Mouse (Mus musculus): Measurements from ENCODE around the gene Car5a. TPM values are rescaled to one million over a fixed set of nuclear protein-coding genes. Genes with fewer than 3 reads are reported as not detected.

Car5a gene
- polyA plus RNA-seq, 1 experiment from 2014 or later, result 0.72 TPM

- Histone ChIP-seq H3K9me3 (ENCODE audit: control insufficient read depth, low read length) (no peaks in the 10 kb centered on the region), H3K4me3 (replicated peaks; ENCODE audit: low read length) (no peak overlapping the region), H3K4me2 (ENCODE audit: low read length) (no peak overlapping the region), H3K4me1 (replicated peaks; ENCODE audit: control insufficient read depth, insufficient read depth, low read length) (peaks cover 11% of the 10 kb centered on the region), H3K9ac (replicated peaks; ENCODE audit: low read depth, low read length) (no peak overlapping the region), H3K36me3 (ENCODE audit: control insufficient read depth, insufficient read depth) (no peaks in the 10 kb centered on the region), H3K27ac (ENCODE audit: low read length) (no peak overlapping the region), H3K27me3 (replicated peaks; ENCODE audit: control insufficient read depth, insufficient read depth, low read length) (no peaks in the 10 kb centered on the region)
- no peak for ATAC-seq
- 41% methylated on average over 2 of the region's 2 CpGs for WGBS
Measured at GRCm38 (mm10) chr8:121943057-121943540, 1.6 kb downstream of the Car5a start.

- Histone ChIP-seq H3K9me3 (ENCODE audit: control insufficient read depth, low read length) (no peaks in the 10 kb centered on the region), H3K9ac (replicated peaks; ENCODE audit: low read depth, low read length) (no peak overlapping the region), H3K4me1 (replicated peaks; ENCODE audit: control insufficient read depth, insufficient read depth, low read length) (peaks cover 20% of the 10 kb centered on the region), H3K4me3 (replicated peaks; ENCODE audit: low read length) (no peak overlapping the region), H3K4me2 (ENCODE audit: low read length) (no peak overlapping the region), H3K36me3 (ENCODE audit: control insufficient read depth, insufficient read depth) (no peaks in the 10 kb centered on the region), H3K27me3 (replicated peaks; ENCODE audit: control insufficient read depth, insufficient read depth, low read length) (no peaks in the 10 kb centered on the region), H3K27ac (ENCODE audit: low read length) (no peak overlapping the region)
- WGBS, result 84% methylated on average over 7 of the region's 7 CpGs
- no peak for ATAC-seq
Measured at GRCm38 (mm10) chr8:121938732-121939131, 6.0 kb downstream of the Car5a start.

GRCm38 (mm10) chr8:121936391-121936790, 8.3 kb downstream of the Car5a start:
- Histone ChIP-seq H3K27ac (ENCODE audit: low read length) (no peak overlapping the region), H3K9ac (replicated peaks; ENCODE audit: low read depth, low read length) (no peak overlapping the region), H3K27me3 (replicated peaks; ENCODE audit: control insufficient read depth, insufficient read depth, low read length) (no peaks in the 10 kb centered on the region), H3K36me3 (ENCODE audit: control insufficient read depth, insufficient read depth) (no peaks in the 10 kb centered on the region), H3K9me3 (ENCODE audit: control insufficient read depth, low read length) (no peaks in the 10 kb centered on the region), H3K4me1 (replicated peaks; ENCODE audit: control insufficient read depth, insufficient read depth, low read length) (peaks cover 20% of the 10 kb centered on the region), H3K4me3 (replicated peaks; ENCODE audit: low read length) (no peak overlapping the region), H3K4me2 (ENCODE audit: low read length) (no peak overlapping the region)
- 73% methylated on average over 14 of the region's 14 CpGs for WGBS
- ATAC-seq, result no peak

- Histone ChIP-seq H3K4me1 (replicated peaks; ENCODE audit: control insufficient read depth, insufficient read depth, low read length) (peaks cover 20% of the 10 kb centered on the region), H3K27me3 (replicated peaks; ENCODE audit: control insufficient read depth, insufficient read depth, low read length) (no peaks in the 10 kb centered on the region), H3K9ac (replicated peaks; ENCODE audit: low read depth, low read length) (peak overlapping the region; percentile 7; the same call in 1 of the 2 replicates), H3K4me3 (replicated peaks; ENCODE audit: low read length) (no peak overlapping the region), H3K4me2 (ENCODE audit: low read length) (peak overlapping the region; percentile 27), H3K27ac (ENCODE audit: low read length) (peak overlapping the region; percentile 54), H3K9me3 (ENCODE audit: control insufficient read depth, low read length) (no peaks in the 10 kb centered on the region), H3K36me3 (ENCODE audit: control insufficient read depth, insufficient read depth) (no peaks in the 10 kb centered on the region)
- 18% methylated on average over 12 of the region's 12 CpGs for WGBS
- ATAC-seq, result peak; percentile 83
Measured at GRCm38 (mm10) chr8:121935341-121936294, 9.1 kb downstream of the Car5a start.

GRCm38 (mm10) chr8:121934923-121935322, 9.8 kb downstream of the Car5a start:
- 0 out of 2 replicates have a peak, but pooled peaks have one; percentile 16 for ATAC-seq
- Histone ChIP-seq H3K27ac (ENCODE audit: low read length) (peak overlapping the region; percentile 54), H3K36me3 (ENCODE audit: control insufficient read depth, insufficient read depth) (no peaks in the 10 kb centered on the region), H3K9me3 (ENCODE audit: control insufficient read depth, low read length) (no peaks in the 10 kb centered on the region), H3K4me1 (replicated peaks; ENCODE audit: control insufficient read depth, insufficient read depth, low read length) (peaks cover 20% of the 10 kb centered on the region), H3K9ac (replicated peaks; ENCODE audit: low read depth, low read length) (no peak overlapping the region), H3K27me3 (replicated peaks; ENCODE audit: control insufficient read depth, insufficient read depth, low read length) (no peaks in the 10 kb centered on the region), H3K4me3 (replicated peaks; ENCODE audit: low read length) (no peak overlapping the region), H3K4me2 (ENCODE audit: low read length) (no peak overlapping the region)

GRCm38 (mm10) chr8:121934506-121934905, 10.2 kb downstream of the Car5a start:
- H3K27ac ChIP-seq (ENCODE audit: low read length), result peak overlapping the region; percentile 54
- H3K4me1 ChIP-seq (replicated peaks; ENCODE audit: control insufficient read depth, insufficient read depth, low read length), result peaks cover 20% of the 10 kb centered on the region
- H3K9me3 ChIP-seq (ENCODE audit: control insufficient read depth, low read length), result no peaks in the 10 kb centered on the region
- no peaks in the 10 kb centered on the region for H3K36me3 ChIP-seq (ENCODE audit: control insufficient read depth, insufficient read depth)
- no peaks in the 10 kb centered on the region for H3K27me3 ChIP-seq (replicated peaks; ENCODE audit: control insufficient read depth, insufficient read depth, low read length)
- WGBS, result 44% methylated on average over 4 of the region's 4 CpGs
- no peak overlapping the region for H3K9ac ChIP-seq (replicated peaks; ENCODE audit: low read depth, low read length)
- ATAC-seq, result no peak
- H3K4me3 ChIP-seq (replicated peaks; ENCODE audit: low read length), result no peak overlapping the region
- H3K4me2 ChIP-seq (ENCODE audit: low read length), result no peak overlapping the region

- no peaks in the 10 kb centered on the region for H3K27me3 ChIP-seq (replicated peaks; ENCODE audit: control insufficient read depth, insufficient read depth, low read length)
- no peak overlapping the region for H3K9ac ChIP-seq (replicated peaks; ENCODE audit: low read depth, low read length)
- no peak overlapping the region for H3K4me2 ChIP-seq (ENCODE audit: low read length)
- no peak overlapping the region for H3K27ac ChIP-seq (ENCODE audit: low read length)
- peaks cover 20% of the 10 kb centered on the region for H3K4me1 ChIP-seq (replicated peaks; ENCODE audit: control insufficient read depth, insufficient read depth, low read length)
- H3K9me3 ChIP-seq (ENCODE audit: control insufficient read depth, low read length), result no peaks in the 10 kb centered on the region
- WGBS, result 82% methylated on average over 14 of the region's 14 CpGs
- no peak overlapping the region for H3K4me3 ChIP-seq (replicated peaks; ENCODE audit: low read length)
- H3K36me3 ChIP-seq (ENCODE audit: control insufficient read depth, insufficient read depth), result no peaks in the 10 kb centered on the region
- ATAC-seq, result no peak
Measured at GRCm38 (mm10) chr8:121932668-121933520, 11.8 kb downstream of the Car5a start.

GRCm38 (mm10) chr8:121932026-121932667, 12.6 kb downstream of the Car5a start:
- H3K4me1 ChIP-seq (replicated peaks; ENCODE audit: control insufficient read depth, insufficient read depth, low read length), result peaks cover 20% of the 10 kb centered on the region
- no peak overlapping the region for H3K9ac ChIP-seq (replicated peaks; ENCODE audit: low read depth, low read length)
- no peak for ATAC-seq
- H3K4me3 ChIP-seq (replicated peaks; ENCODE audit: low read length), result no peak overlapping the region
- H3K4me2 ChIP-seq (ENCODE audit: low read length), result no peak overlapping the region
- H3K27me3 ChIP-seq (replicated peaks; ENCODE audit: control insufficient read depth, insufficient read depth, low read length), result no peaks in the 10 kb centered on the region
- no peaks in the 10 kb centered on the region for H3K9me3 ChIP-seq (ENCODE audit: control insufficient read depth, low read length)
- WGBS, result 64% methylated on average over 12 of the region's 12 CpGs
- no peak overlapping the region for H3K27ac ChIP-seq (ENCODE audit: low read length)
- no peaks in the 10 kb centered on the region for H3K36me3 ChIP-seq (ENCODE audit: control insufficient read depth, insufficient read depth)

GRCm38 (mm10) chr8:121931571-121931970, 13.1 kb downstream of the Car5a start:
- Histone ChIP-seq H3K4me2 (ENCODE audit: low read length) (no peak overlapping the region), H3K4me3 (replicated peaks; ENCODE audit: low read length) (no peak overlapping the region), H3K27ac (ENCODE audit: low read length) (no peak overlapping the region), H3K9me3 (ENCODE audit: control insufficient read depth, low read length) (no peaks in the 10 kb centered on the region), H3K4me1 (replicated peaks; ENCODE audit: control insufficient read depth, insufficient read depth, low read length) (peaks cover 20% of the 10 kb centered on the region), H3K27me3 (replicated peaks; ENCODE audit: control insufficient read depth, insufficient read depth, low read length) (no peaks in the 10 kb centered on the region), H3K9ac (replicated peaks; ENCODE audit: low read depth, low read length) (no peak overlapping the region), H3K36me3 (ENCODE audit: control insufficient read depth, insufficient read depth) (no peaks in the 10 kb centered on the region)
- ATAC-seq, result no peak
- 86% methylated on average over 7 of the region's 7 CpGs for WGBS

All from forebrain, embryonic 16.5 days (tissue).